Mouse (Mus musculus): ENCODE results near the gene Slmap.
"Not testable (repeated sequence)": the region's sequence is repeated elsewhere in the genome, so short reads cannot be mapped to it uniquely, and the experiment has no call there.

Gene Slmap

GRCm38 (mm10) chr14:26533267-26533666, 1.5 kb downstream of the Slmap start:
- no peak for DNase-seq (ENCODE audit: low spot score)

- DNase-seq (ENCODE audit: low spot score), result peak; percentile 38
These were observed 2.0 kb downstream of the Slmap start for GRCm38 (mm10) chr14:26532752-26533151.

GRCm38 (mm10) chr14:26531410-26532313, 3.1 kb downstream of the Slmap start:
- peak; percentile 67 for DNase-seq (ENCODE audit: low spot score)

GRCm38 (mm10) chr14:26530350-26530749, 4.4 kb downstream of the Slmap start:
- DNase-seq (ENCODE audit: low spot score), result no peak

- DNase-seq (ENCODE audit: low spot score), result no peak
These were observed 6.4 kb downstream of the Slmap start for GRCm38 (mm10) chr14:26528296-26528695.

GRCm38 (mm10) chr14:26525955-26526354, 8.8 kb downstream of the Slmap start:
- no peak for DNase-seq (ENCODE audit: low spot score)

- DNase-seq (ENCODE audit: low spot score), result no peak
These were observed 11.6 kb downstream of the Slmap start for GRCm38 (mm10) chr14:26523082-26523481.

- DNase-seq (ENCODE audit: low spot score), result no peak
These were observed 14.9 kb downstream of the Slmap start for GRCm38 (mm10) chr14:26519831-26520230.

- DNase-seq (ENCODE audit: low spot score), result no peak
These were observed 16.9 kb downstream of the Slmap start for GRCm38 (mm10) chr14:26517843-26518242.

- DNase-seq (ENCODE audit: low spot score), result not testable (repeated sequence)
These were observed 18.5 kb downstream of the Slmap start for GRCm38 (mm10) chr14:26516232-26516631.

GRCm38 (mm10) chr14:26515802-26516201, 18.9 kb downstream of the Slmap start:
- DNase-seq (ENCODE audit: low spot score), result no peak

- DNase-seq (ENCODE audit: low spot score), result peak; percentile 12
These were observed 24.2 kb downstream of the Slmap start for GRCm38 (mm10) chr14:26510545-26510944.

- DNase-seq (ENCODE audit: low spot score), result no peak
These were observed 26.6 kb downstream of the Slmap start for GRCm38 (mm10) chr14:26508150-26508549.

GRCm38 (mm10) chr14:26507361-26507760, 27.4 kb downstream of the Slmap start:
- DNase-seq (ENCODE audit: low spot score), result no peak

- DNase-seq (ENCODE audit: low spot score), result no peak
These were observed 30.2 kb downstream of the Slmap start for GRCm38 (mm10) chr14:26504541-26504940.

- no peak for DNase-seq (ENCODE audit: low spot score)
These were observed 34.4 kb downstream of the Slmap start for GRCm38 (mm10) chr14:26500136-26500933.

- DNase-seq (ENCODE audit: low spot score), result no peak
These were observed 39.7 kb downstream of the Slmap start for GRCm38 (mm10) chr14:26495021-26495420.

- peak; percentile 77 for DNase-seq (ENCODE audit: low spot score)
These were observed 43.6 kb downstream of the Slmap start for GRCm38 (mm10) chr14:26491150-26491549.

GRCm38 (mm10) chr14:26488329-26489020, 46.3 kb downstream of the Slmap start:
- DNase-seq (ENCODE audit: low spot score), result no peak

GRCm38 (mm10) chr14:26486416-26487198, 48.1 kb downstream of the Slmap start:
- DNase-seq (ENCODE audit: low spot score), result peak; percentile 50

GRCm38 (mm10) chr14:26481457-26481856, 53.3 kb downstream of the Slmap start:
- DNase-seq (ENCODE audit: low spot score), result no peak

Measured in adipocyte (in vitro differentiated cells).